Mouse (Mus musculus): ENCODE data around the gene Naa16.

The Naa16 gene

DNA sequence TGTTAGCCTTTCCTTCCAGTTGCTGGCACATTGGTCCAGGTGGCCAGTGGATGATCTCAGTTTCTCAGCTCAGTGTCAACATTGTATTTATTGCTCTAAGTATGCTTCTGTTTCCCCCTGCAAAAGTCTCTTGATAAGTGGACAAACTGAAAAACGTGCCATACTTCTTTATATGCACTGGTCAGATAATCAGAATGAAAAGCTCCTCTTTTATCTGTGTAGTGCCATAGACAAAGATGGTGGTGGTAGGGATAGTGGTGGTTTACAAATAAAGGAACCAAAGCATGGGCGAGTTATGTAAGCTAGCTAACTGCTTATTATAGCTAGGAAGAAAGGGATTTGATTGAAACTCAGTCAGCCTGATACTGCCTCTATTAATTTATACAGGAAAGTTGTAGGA is 17.1 kb upstream of the Naa16 start:
- Histone ChIP-seq H3K4me3 (replicated peaks; ENCODE audit: low read length) (no peak overlapping the region), H3K4me1 (replicated peaks; ENCODE audit: low read depth, low read length) (0 out of 2 replicates have a peak, but pooled peaks cover 3% of the 10 kb centered on the region), H3K9me3 (ENCODE audit: low read length) (no peaks in the 10 kb centered on the region), H3K36me3 (ENCODE audit: insufficient read depth, low read length) (peaks cover 31% of the 10 kb centered on the region), H3K27me3 (ENCODE audit: insufficient read depth, low read length) (no peaks in the 10 kb centered on the region)
- TF ChIP-seq NANOG (IDR thresholded peaks at IDR 0.05; ENCODE audit: borderline replicate concordance, low read length) (no peak), POU5F1 (IDR thresholded peaks at IDR 0.05; ENCODE audit: borderline replicate concordance, low read length) (no peak), CTCF (conservative IDR thresholded peaks at IDR 0.05; ENCODE audit: low read length) (no peak)

DNA sequence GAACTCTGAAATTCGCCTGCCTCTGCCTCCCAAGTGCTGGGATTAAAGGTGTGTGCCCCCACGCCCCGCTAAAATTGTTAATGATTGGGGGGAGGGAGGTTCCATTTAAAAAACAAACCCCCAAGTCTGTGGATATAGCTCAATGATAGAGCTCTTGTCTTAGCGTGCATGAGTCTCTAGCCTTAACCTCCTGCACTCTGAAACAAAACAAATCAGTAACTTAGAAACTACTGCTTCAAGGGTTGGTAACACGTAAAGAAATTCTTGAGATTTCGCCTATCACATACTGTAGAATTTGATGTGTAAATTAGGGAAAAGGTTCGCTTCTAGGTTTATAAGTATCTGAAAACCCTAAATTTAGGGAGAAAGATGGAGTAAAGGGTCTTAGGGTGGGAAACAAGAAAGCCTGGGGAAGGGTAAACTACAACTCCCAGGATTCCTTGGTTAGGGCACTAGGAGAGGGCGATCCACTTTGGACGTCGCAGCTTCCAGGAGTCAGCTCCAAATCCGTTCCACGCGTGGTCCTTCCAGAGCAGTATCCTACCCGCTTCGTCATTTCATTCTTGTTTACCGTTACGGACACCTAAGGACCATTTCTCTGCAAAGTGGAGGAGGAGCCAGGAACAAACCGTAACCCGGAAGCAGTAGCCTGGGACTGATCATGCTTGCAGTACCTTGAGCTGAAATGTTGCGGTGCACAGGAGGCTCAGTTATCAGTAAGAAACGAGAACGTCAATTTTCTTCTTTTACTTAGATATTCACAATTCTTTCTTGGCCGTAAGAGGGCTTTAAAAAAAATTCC is 6.9 kb upstream of the Naa16 start, which contains the start of gene Mtrf1:
Mtrf1 (plus strand) TSS at position 452 of the 802 bp plus-strand sequence.
- Histone ChIP-seq H3K4me1 (replicated peaks; ENCODE audit: low read depth, low read length) (peaks cover 13% of the 10 kb centered on the region), H3K4me3 (replicated peaks; ENCODE audit: low read length) (peak within 1 kb of the TSS; percentile 81), H3K27me3 (ENCODE audit: insufficient read depth, low read length) (no peaks in the 10 kb centered on the region), H3K36me3 (ENCODE audit: insufficient read depth, low read length) (peaks cover 14% of the 10 kb centered on the region), H3K9me3 (ENCODE audit: low read length) (no peaks in the 10 kb centered on the region)
- no peak for TF ChIP-seq NANOG (IDR thresholded peaks at IDR 0.05; ENCODE audit: borderline replicate concordance, low read length)

DNA sequence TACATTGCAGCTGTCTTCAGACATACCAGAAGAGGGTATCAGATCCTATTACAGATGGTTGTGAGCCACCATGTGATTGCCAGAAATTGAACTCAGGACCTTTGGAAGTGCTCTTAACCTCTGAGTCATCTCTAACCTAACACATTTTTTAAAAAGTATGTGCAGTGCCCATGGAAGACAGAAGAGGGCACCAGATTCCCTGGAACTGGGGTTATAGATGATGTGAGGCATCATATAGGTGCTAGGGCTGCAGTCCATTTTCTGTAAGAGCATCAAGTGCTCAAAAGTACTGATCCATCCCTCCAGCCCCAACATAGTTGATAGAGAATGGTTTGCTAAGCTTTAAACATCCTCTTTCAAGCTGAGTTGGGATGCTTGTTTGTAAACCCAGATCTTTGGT is 4.0 kb upstream of the Naa16 start:
- Histone ChIP-seq H3K4me3 (replicated peaks; ENCODE audit: low read length) (no peak overlapping the region), H3K4me1 (replicated peaks; ENCODE audit: low read depth, low read length) (peaks cover 22% of the 10 kb centered on the region), H3K27me3 (ENCODE audit: insufficient read depth, low read length) (no peaks in the 10 kb centered on the region), H3K36me3 (ENCODE audit: insufficient read depth, low read length) (no peaks in the 10 kb centered on the region), H3K9me3 (ENCODE audit: low read length) (no peaks in the 10 kb centered on the region)
- TF ChIP-seq CTCF (conservative IDR thresholded peaks at IDR 0.05; ENCODE audit: low read length) (peak; percentile 60), NANOG (IDR thresholded peaks at IDR 0.05; ENCODE audit: borderline replicate concordance, low read length) (no peak)

DNA sequence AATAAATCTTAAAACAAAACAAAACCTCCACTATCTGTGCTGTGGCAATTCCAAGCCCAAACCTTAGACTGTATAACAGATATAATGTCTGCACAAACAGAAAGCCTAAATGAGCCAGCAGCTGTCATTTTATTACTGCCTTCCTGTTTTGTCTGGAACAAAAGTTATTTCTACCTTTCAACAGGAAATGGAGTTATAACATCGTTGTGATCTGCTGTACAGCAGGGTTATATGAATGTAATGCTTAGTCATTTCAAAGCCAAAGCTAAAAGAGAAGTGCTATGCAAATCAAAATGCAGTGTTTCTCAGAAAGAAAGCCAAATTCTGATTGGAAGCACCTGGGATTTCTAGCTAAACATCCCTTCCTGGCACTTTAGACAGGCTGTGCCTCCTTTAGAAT is 2.7 kb upstream of the Naa16 start:
- Histone ChIP-seq H3K4me3 (replicated peaks; ENCODE audit: low read length) (no peak overlapping the region), H3K4me1 (replicated peaks; ENCODE audit: low read depth, low read length) (peaks cover 28% of the 10 kb centered on the region), H3K27me3 (ENCODE audit: insufficient read depth, low read length) (no peaks in the 10 kb centered on the region), H3K9me3 (ENCODE audit: low read length) (no peaks in the 10 kb centered on the region), H3K36me3 (ENCODE audit: insufficient read depth, low read length) (peaks cover 4% of the 10 kb centered on the region)
- TF ChIP-seq CTCF (conservative IDR thresholded peaks at IDR 0.05; ENCODE audit: low read length) (no peak), NANOG (IDR thresholded peaks at IDR 0.05; ENCODE audit: borderline replicate concordance, low read length) (no peak), POU5F1 (IDR thresholded peaks at IDR 0.05; ENCODE audit: borderline replicate concordance, low read length) (no peak)

DNA sequence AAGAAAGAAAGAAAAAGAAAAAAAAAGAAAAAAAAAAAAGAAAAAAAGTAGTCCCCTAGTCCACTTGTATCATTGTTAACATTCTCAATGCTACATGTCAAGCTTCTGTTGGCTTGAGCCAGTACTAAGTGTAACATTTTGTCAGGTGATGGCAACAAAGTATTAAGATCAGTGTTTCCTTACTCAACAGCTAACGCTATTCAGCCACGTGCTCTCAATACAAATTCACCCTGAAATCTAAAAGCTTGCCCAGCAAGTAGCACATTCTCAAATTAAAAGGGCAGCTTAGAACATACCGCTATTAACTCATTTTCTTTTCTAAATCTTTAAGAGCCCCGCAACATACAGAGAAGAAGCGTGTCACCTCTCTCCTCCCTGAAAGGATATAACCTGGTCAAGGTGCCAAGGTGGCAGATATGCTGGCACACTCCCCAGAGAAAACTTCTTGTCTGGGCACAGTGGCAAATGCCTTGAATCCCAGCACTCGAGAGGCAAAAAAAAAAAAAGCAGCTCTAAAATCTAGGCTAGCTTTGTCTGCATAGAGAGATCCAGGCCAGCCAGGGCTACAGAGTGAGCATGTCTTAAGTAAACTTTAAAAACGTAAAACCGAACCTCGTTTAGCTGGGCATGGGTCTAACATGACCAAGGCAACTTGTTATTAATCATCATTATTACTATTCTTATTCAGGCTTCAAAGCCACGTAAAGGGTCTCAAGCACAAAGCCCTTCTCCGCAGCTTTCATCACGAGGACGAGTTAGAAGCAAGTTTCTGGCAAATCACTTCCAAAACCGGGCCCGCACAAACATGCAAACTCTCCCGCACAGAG is 927 bp downstream of the Naa16 start:
- H3K4me3 ChIP-seq (replicated peaks; ENCODE audit: low read length): peak overlapping the region; percentile 93
- H3K4me1 ChIP-seq (replicated peaks; ENCODE audit: low read depth, low read length): peaks cover 20% of the 10 kb centered on the region
- H3K9me3 ChIP-seq (ENCODE audit: low read length): no peaks in the 10 kb centered on the region
- H3K36me3 ChIP-seq (ENCODE audit: insufficient read depth, low read length): peaks cover 37% of the 10 kb centered on the region
- TF ChIP-seq POU5F1 (IDR thresholded peaks at IDR 0.05; ENCODE audit: borderline replicate concordance, low read length) (no peak), CTCF (conservative IDR thresholded peaks at IDR 0.05; ENCODE audit: low read length) (no peak), NANOG (IDR thresholded peaks at IDR 0.05; ENCODE audit: borderline replicate concordance, low read length) (no peak)
- H3K27me3 ChIP-seq (ENCODE audit: insufficient read depth, low read length): no peaks in the 10 kb centered on the region

DNA sequence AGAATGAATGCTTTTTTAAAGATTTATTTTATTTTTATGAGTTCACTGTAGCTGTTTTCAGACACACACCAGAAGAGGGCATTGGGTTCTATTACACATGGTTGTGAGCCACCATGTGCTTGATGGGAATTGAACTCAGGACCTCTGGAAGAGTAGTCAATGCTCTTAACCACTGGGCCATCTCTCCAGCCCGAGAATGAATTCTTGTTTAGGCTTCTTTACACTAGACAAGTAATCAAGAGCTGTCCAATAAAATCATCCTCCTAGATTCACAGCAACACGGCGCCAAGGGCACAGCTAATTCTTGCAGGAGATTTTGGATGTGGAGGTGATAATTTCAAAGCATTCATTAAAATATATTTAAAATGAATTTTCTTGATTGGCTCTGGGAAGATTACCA is 2.3 kb downstream of the Naa16 start:
- H3K36me3 ChIP-seq (ENCODE audit: insufficient read depth, low read length): peaks cover 46% of the 10 kb centered on the region
- peaks cover 20% of the 10 kb centered on the region for H3K4me1 ChIP-seq (replicated peaks; ENCODE audit: low read depth, low read length)
- no peak overlapping the region for H3K4me3 ChIP-seq (replicated peaks; ENCODE audit: low read length)
- H3K27me3 ChIP-seq (ENCODE audit: insufficient read depth, low read length): no peaks in the 10 kb centered on the region
- TF ChIP-seq NANOG (IDR thresholded peaks at IDR 0.05; ENCODE audit: borderline replicate concordance, low read length): no peak
- TF ChIP-seq POU5F1 (IDR thresholded peaks at IDR 0.05; ENCODE audit: borderline replicate concordance, low read length): no peak
- TF ChIP-seq CTCF (conservative IDR thresholded peaks at IDR 0.05; ENCODE audit: low read length): no peak
- H3K9me3 ChIP-seq (ENCODE audit: low read length): no peaks in the 10 kb centered on the region

DNA sequence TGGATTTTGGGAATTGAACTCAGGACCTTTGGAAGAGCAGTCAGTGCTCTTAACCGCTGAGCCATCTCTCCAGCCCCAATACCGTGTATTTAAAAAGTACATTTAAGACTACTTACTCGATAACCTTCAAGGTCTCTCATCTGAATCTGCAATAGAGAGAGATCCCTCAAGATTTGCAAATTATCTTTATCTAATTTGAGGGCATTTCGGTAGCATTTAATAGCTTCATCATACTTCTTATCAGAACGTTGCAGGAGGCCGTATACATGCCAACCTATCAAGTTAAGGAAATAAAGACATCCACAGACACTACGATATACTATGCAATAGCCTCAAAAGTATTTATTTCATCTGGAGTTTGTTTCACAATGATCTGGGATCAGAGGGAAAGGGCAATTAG is 7.5 kb downstream of the Naa16 start:
- no peaks in the 10 kb centered on the region for H3K9me3 ChIP-seq (ENCODE audit: low read length)
- H3K36me3 ChIP-seq (ENCODE audit: insufficient read depth, low read length): peaks cover 80% of the 10 kb centered on the region
- TF ChIP-seq POU5F1 (IDR thresholded peaks at IDR 0.05; ENCODE audit: borderline replicate concordance, low read length): no peak
- no peak for TF ChIP-seq CTCF (conservative IDR thresholded peaks at IDR 0.05; ENCODE audit: low read length)
- TF ChIP-seq NANOG (IDR thresholded peaks at IDR 0.05; ENCODE audit: borderline replicate concordance, low read length): no peak
- H3K4me3 ChIP-seq (replicated peaks; ENCODE audit: low read length): no peak overlapping the region
- H3K27me3 ChIP-seq (ENCODE audit: insufficient read depth, low read length): no peaks in the 10 kb centered on the region
- no peaks in the 10 kb centered on the region; the same call in 1 of the 2 replicates for H3K4me1 ChIP-seq (replicated peaks; ENCODE audit: low read depth, low read length)

DNA sequence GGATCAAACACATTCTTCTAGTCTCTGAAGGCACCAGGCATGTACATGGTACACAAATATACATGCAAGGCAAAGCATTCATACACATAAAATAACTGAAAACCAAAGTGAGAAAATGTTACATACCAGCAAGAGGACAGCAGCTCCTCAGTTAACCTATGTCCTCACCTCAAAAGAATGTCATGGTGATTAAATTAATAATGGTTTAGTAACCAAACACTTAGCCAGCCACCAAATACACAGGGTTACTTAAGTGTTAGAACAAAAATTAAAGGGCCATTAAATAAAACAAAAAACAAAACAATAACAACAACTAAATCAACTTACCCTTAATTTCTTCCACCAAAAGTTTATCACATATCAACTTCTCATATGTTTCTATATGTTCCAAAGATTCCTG is 13.5 kb downstream of the Naa16 start:
- peaks cover 55% of the 10 kb centered on the region for H3K36me3 ChIP-seq (ENCODE audit: insufficient read depth, low read length)
- TF ChIP-seq NANOG (IDR thresholded peaks at IDR 0.05; ENCODE audit: borderline replicate concordance, low read length): no peak
- TF ChIP-seq CTCF (conservative IDR thresholded peaks at IDR 0.05; ENCODE audit: low read length): no peak
- no peak for TF ChIP-seq POU5F1 (IDR thresholded peaks at IDR 0.05; ENCODE audit: borderline replicate concordance, low read length)
- H3K4me3 ChIP-seq (replicated peaks; ENCODE audit: low read length): no peak overlapping the region
- no peaks in the 10 kb centered on the region for H3K9me3 ChIP-seq (ENCODE audit: low read length)
- no peaks in the 10 kb centered on the region for H3K27me3 ChIP-seq (ENCODE audit: insufficient read depth, low read length)
- no peaks in the 10 kb centered on the region for H3K4me1 ChIP-seq (replicated peaks; ENCODE audit: low read depth, low read length)

Measured in E14TG2a.4 (cell line).